Mouse (Mus musculus) neural tube, embryonic 12.5 days (tissue): ENCODE results near the gene Nck2. TPM values are rescaled to one million over a fixed set of nuclear protein-coding genes. Genes with fewer than 3 reads are reported as not detected.

Experiments
- ATAC-seq: fragments of 200-750 bp; cut with Nextera tagmentation; 2 replicates; pipeline ENCODE4 v1.8.0; 2017; ENCODE audit warnings: low read depth, mild to moderate bottlenecking, moderate TSS enrichment, moderate library complexity; ENCODE audit not compliant: low FRiP score
- H3K27ac ChIP-seq: fragments of 300-500 bp; sonication (generic); 2 replicates; pipeline ENCODE4 v1.5.1; 2016
- H3K27me3 ChIP-seq: fragments of 300-500 bp; sonication (generic); replicated peaks from 2 replicates; pipeline ENCODE4 v1.6.1; 2016; ENCODE audit warnings: mild to moderate bottlenecking
- H3K36me3 ChIP-seq: fragments of 300-500 bp; sonication (generic); 2 replicates; pipeline ENCODE4 v1.6.1; 2016; ENCODE audit warnings: mild to moderate bottlenecking
- H3K4me1 ChIP-seq: fragments of 300-500 bp; sonication (generic); 2 replicates; pipeline ENCODE4 v1.6.1; 2016
- H3K4me2 ChIP-seq: fragments of 300-500 bp; sonication (generic); replicated peaks from 2 replicates; pipeline ENCODE4 v1.6.1; 2016; ENCODE audit warnings: mild to moderate bottlenecking
- H3K4me3 ChIP-seq: fragments of 300-500 bp; sonication (generic); 2 replicates; pipeline ENCODE4 v1.5.1; 2016
- H3K9ac ChIP-seq: fragments of 300-500 bp; sonication (generic); 2 replicates; pipeline ENCODE4 v1.6.1; 2016; ENCODE audit warnings: mild to moderate bottlenecking
- H3K9me3 ChIP-seq: fragments of 300-500 bp; sonication (generic); 2 replicates; pipeline ENCODE4 v1.6.1; 2016; ENCODE audit warnings: mild to moderate bottlenecking
- WGBS: fragments of 180-500 bp; shearing (Covaris S2); methylation state at CpG from one replicate; pipeline ENCODE4 v1.1.7; 2016; 5-methylcytosine and 5-hydroxymethylcytosine counted together
- polyA plus RNA-seq: library from polyadenylated mRNA; unstranded; fragments of >200 nt; fragmentation: Nextera tagmentation; extraction: Ambion mirVana; gene quantifications from 2 replicates; pipeline ENCODE4 v1.2.1, GENCODE M21; 2016

Gene Nck2
- polyA plus RNA-seq, 1 experiment from 2014 or later: 48.7 TPM

DNA sequence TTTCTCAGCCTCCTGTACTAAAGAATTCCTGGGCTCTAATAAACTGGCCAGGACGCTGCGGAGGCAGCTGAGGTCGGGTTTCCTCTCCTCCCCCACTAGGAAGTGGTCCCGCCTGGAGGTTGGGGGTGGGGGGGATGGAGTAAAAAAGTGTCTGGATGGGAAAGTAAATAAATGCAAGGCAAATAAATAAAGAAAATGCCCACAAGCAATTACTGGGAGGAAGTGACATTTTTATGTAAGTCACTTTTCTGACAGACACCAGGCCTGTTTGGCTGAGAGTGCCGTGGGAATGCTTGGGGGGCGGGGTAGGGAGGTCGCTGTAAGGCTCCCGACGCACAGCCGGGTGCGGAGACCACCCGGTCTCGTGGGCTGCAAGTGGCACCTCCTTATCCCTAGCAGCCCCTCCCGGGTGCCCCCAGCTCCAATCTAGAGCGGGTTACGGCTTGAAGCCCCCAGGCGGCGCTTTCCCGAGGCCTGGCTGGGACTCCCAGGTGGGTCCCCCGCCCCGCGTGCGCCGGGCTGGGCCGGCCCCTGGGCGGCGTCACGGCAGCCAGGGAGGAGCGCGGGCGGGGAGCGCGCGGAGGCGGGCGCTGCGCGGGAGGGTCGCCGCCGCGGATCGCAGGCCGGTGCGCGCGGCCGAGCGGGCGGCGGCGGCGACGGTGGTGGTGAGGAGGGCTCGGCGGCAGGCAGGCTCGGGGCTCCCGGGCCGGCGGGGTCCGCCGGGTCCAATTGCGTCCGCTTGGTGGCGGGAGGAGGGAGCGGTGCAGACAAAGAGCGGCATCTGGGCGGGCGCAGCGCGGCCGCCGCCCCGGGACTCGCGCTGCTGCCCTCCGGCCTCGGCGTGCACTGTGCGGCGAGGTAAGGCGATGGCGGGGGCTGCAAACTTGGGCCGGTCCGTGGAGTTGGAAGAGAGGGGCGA, 1.1 kb downstream of the Nck2 start:
- Histone ChIP-seq H3K4me3 (peak overlapping the region; percentile 96), H3K27me3 (no peaks in the 10 kb centered on the region), H3K36me3 (no peaks in the 10 kb centered on the region), H3K9me3 (no peaks in the 10 kb centered on the region), H3K9ac (peak overlapping the region; percentile 92), H3K4me2 (peak overlapping the region; percentile 79), H3K4me1 (peaks cover 18% of the 10 kb centered on the region), H3K27ac (peak overlapping the region; percentile 85)
- ATAC-seq: peak; percentile 94
- under 1% methylated on average over 86 of the region's 86 CpGs for WGBS

DNA sequence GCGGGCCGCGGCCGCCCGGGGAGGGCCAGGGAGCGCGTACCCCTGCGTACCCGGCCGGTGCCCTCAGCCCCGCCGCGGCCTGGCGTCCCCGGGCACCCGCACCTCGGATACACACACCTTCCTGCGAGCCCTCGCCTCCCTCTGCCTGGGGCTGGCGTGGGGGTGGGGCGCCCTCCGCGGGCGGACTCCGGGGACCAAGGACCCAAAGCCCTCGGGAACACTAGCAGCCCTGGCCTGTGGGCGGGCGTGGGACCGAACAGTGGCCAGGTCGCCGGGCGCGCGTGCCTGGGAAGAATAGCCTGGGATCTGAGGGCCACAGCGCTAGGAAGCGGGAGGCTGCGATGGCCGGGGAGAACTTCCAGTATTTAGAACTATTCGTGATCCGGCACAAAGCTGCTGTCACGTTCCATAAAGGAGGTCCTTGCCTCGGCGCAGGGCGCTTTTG, 1.7 kb downstream of the Nck2 start:
- under 1% methylated on average over 39 of the region's 44 CpGs for WGBS
- peak; percentile 79 for ATAC-seq
- no peaks in the 10 kb centered on the region for H3K27me3 ChIP-seq
- peaks cover 18% of the 10 kb centered on the region for H3K4me1 ChIP-seq
- peak overlapping the region; percentile 92 for H3K9ac ChIP-seq
- peak overlapping the region; percentile 85 for H3K27ac ChIP-seq
- H3K4me2 ChIP-seq: peak overlapping the region; percentile 79
- H3K4me3 ChIP-seq: peak overlapping the region; percentile 96
- no peaks in the 10 kb centered on the region for H3K9me3 ChIP-seq
- no peaks in the 10 kb centered on the region for H3K36me3 ChIP-seq

DNA sequence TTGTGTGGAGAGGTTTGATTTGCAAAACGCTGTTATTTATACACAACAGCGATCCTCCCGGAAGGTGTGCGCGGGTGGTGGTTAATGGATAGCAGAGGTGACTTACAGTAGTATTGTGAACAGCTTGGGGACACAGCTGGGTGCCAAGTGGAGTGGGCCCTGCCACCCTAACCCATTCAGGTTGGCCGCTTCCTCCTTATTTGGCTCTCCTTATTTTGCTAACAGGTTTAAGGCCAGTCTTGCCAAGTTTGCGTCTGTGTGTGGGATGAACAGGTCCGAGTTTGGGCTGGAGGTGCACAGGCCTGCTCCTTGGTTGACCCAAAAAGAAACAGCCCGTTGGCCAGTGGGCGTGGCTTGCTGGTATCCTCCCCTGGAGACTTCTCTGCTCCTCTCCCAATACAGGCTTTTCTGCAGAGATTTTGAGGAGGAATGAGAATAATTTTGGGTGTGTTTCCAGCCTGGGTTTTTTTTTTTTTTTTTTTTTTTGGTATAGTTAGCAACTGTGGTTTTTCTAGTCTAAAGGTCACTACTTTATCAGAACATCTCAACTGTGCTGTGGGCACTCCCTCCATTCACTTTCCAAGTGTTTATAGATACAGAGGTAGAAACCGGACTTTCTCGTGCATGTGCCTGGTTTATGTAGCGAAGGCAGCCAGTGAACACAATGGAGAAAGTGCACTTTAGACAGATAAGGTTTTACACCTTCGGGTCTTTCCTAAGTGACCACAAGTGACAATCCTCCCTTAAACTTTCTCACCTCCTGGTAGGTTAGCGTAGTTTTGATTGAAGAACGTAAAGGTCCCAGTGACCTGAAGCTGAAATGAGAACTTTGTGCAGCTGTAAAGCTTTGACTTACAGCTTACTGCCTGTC, 2.6 kb downstream of the Nck2 start:
- Histone ChIP-seq H3K4me2 (peak overlapping the region; percentile 79), H3K27ac (no peak overlapping the region), H3K9ac (peak overlapping the region; percentile 92), H3K4me3 (peak overlapping the region; percentile 96), H3K9me3 (no peaks in the 10 kb centered on the region), H3K36me3 (no peaks in the 10 kb centered on the region), H3K4me1 (peaks cover 18% of the 10 kb centered on the region), H3K27me3 (no peaks in the 10 kb centered on the region)
- WGBS: 18% methylated on average over 16 of the region's 16 CpGs
- ATAC-seq: no peak

DNA sequence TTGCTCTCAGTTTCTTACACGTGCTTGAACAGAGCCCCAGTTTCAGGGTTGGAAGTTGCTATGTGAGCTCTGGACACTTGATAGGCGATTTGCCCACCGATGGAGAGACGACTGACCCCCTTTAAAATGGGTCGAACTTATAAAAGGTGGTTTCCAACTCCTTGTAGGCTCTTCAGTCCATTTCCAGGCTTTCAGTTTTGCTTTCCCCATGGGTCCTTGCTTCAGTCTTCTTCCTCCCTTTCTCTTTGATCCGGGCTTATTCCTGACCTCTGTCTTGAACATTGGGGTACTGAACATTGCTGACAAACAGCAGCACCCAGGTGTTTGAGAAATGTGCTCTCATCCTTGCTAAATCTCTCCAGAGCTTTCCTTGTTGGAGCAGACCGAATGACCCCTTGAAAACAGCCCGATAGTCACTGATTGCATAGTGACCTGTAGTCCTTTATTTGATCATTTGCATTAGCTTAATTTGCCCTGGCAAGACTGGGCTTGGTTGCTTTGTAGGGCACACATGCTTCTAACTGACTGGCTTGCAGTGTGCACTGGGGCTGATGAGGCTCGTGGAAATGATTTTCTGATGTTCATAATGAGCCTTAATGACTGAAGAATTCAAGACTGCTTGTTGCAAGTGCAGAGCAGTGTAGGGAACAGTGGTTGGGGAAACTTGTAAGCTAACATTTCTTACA, 3.4 kb downstream of the Nck2 start:
- H3K4me3 ChIP-seq: peak overlapping the region; percentile 96; the same call in 1 of the 2 replicates
- H3K36me3 ChIP-seq: no peaks in the 10 kb centered on the region
- 56% methylated on average over 9 of the region's 9 CpGs for WGBS
- H3K4me2 ChIP-seq: peak overlapping the region; percentile 79
- no peak overlapping the region for H3K9ac ChIP-seq
- ATAC-seq: no peak
- no peak overlapping the region for H3K27ac ChIP-seq
- H3K9me3 ChIP-seq: no peaks in the 10 kb centered on the region
- peaks cover 18% of the 10 kb centered on the region for H3K4me1 ChIP-seq
- H3K27me3 ChIP-seq: no peaks in the 10 kb centered on the region

DNA sequence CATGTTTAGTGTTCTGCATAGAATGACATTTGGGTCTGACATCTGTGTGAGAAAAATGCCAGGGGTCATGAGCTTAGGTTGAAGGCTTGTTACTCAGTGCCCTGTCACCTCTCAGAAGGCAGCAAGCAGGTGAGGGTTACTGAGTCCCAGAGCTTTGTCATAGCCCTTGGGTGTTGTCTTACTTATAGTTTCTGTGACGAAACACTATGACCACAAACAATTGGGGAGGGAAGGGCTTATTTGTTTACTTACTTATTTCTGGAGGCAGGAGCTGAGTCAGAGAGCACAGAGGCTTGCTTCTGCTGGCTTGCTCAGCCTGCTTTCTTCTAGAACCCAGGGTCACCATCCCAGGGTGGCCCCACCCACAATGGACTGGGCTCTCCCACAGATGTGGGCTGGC, 6.4 kb downstream of the Nck2 start:
- H3K27ac ChIP-seq: no peak overlapping the region
- no peaks in the 10 kb centered on the region for H3K36me3 ChIP-seq
- H3K4me1 ChIP-seq: peaks cover 28% of the 10 kb centered on the region
- no peak overlapping the region for H3K9ac ChIP-seq
- H3K27me3 ChIP-seq: no peaks in the 10 kb centered on the region
- no peaks in the 10 kb centered on the region for H3K9me3 ChIP-seq
- no peak for ATAC-seq
- no peak overlapping the region for H3K4me3 ChIP-seq
- WGBS: 89% methylated on average over 1 of the region's 1 CpGs
- H3K4me2 ChIP-seq: no peak overlapping the region

DNA sequence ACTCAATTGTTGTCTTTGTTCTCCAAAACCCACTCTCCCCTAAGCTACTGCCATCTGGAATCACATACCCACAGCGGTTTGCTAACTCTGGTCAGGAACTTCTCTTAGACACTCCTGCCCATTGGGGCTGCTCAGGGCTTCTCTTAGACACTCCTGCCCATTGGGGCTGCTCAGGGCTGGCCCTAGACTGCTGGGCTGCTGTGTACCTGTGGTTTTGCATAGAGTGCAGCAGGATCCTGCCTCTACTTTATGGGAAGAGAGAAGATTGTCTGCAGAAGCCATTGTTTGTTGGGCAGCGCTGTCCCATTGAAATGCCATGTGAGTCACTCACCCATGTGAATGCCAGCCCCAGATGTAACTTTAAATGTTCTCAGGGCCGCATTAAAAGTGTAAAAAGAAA, 9.3 kb downstream of the Nck2 start:
- Histone ChIP-seq H3K4me3 (no peak overlapping the region), H3K9me3 (no peaks in the 10 kb centered on the region), H3K27me3 (no peaks in the 10 kb centered on the region), H3K36me3 (no peaks in the 10 kb centered on the region), H3K4me2 (no peak overlapping the region), H3K9ac (no peak overlapping the region), H3K4me1 (peaks cover 13% of the 10 kb centered on the region), H3K27ac (no peak overlapping the region)
- WGBS: 71% methylated on average over 3 of the region's 3 CpGs
- ATAC-seq: no peak

DNA sequence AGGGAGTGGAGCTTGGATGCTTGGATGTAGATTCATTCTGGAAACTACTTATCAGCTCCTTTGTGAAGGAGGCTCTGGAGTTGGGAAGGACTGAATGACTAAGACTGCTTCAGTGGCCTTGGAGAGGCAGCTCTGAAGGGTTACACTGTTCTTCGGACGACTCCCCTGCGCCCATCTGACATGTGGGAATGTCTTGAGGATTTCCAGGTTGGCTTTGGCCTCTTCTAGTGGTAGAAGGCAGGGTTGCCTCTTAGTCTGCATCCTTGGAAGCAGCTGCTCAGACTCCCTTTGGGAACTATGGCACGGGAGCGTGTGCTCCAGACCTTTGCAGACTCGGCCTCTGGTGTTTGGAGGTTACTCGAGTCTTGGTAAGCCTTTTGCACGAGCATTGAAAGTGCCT, 10.4 kb downstream of the Nck2 start:
- WGBS: 87% methylated on average over 8 of the region's 8 CpGs

DNA sequence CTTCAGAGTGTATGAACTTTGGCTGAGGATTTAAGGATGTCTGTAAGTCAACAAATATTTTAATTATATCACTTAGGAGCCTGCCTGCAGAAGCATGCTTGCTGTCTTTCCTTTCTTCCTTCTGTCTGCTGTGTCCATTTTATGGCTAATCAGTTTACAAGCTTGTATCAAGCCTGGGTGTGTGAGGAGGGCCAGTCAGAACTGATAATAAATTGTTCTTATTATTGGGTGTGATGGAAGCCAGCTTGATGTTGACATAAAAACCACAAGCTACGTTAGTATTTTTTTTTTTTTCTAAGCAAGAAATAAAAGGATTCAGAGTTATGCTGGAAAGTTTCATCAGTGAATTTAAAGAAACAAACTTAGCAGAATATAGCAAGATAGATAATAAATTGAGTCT, 10.8 kb downstream of the Nck2 start:
- Histone ChIP-seq H3K4me1 (peaks cover 13% of the 10 kb centered on the region), H3K4me2 (no peak overlapping the region), H3K27ac (no peak overlapping the region), H3K4me3 (no peak overlapping the region), H3K36me3 (no peaks in the 10 kb centered on the region), H3K9me3 (no peaks in the 10 kb centered on the region), H3K27me3 (no peaks in the 10 kb centered on the region), H3K9ac (no peak overlapping the region)
- 65% methylated on average over 1 of the region's 1 CpGs for WGBS
- ATAC-seq: no peak

More for the DNA sequence above, 10.4 kb downstream of the Nck2 start:
- no peaks in the 10 kb centered on the region for H3K36me3 ChIP-seq
- H3K4me1 ChIP-seq: peaks cover 13% of the 10 kb centered on the region
- no peak overlapping the region for H3K4me2 ChIP-seq
- no peaks in the 10 kb centered on the region for H3K9me3 ChIP-seq
- no peak for ATAC-seq
- H3K27ac ChIP-seq: no peak overlapping the region
- no peaks in the 10 kb centered on the region for H3K27me3 ChIP-seq
- no peak overlapping the region for H3K4me3 ChIP-seq
- H3K9ac ChIP-seq: no peak overlapping the region

DNA sequence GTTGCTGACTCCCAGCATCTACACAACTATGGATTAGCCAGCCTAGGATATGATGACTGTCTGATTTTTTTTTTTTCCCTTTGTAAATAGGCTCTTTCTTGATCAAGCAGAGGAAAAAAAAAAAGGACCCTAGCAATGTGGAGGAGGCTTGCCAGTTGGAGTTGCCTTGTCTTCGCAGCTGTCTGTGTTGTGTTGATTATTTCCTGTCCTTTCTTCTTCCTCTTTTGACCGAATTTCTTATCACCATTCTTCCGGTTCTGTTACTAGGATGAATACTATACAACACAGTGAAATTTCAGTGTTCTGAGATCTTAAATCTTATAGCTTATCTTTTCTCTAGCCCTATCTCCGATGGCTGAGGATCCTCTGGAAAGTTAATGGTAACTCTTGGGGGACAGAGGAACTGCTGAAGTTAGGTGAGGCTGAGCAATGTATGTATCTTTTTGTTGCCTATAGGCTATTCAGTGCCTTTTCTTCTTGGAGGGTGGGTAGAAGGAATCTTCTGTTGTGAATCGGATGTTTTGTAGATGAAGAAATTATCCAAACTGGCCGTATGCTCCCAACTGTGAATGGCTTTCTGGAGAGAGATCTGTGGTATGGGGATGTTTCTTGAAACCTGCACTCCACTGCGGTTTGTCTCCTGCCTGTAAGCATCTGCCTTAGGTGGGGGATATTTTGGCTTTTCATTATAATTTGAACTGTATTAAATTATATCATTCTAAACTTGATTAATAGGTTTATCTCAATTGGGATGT, 12.8 kb downstream of the Nck2 start:
- Histone ChIP-seq H3K9me3 (no peaks in the 10 kb centered on the region), H3K9ac (no peak overlapping the region), H3K27ac (no peak overlapping the region), H3K27me3 (no peaks in the 10 kb centered on the region), H3K4me3 (no peak overlapping the region), H3K36me3 (peaks cover 4% of the 10 kb centered on the region; the same call in 1 of the 2 replicates), H3K4me2 (no peak overlapping the region), H3K4me1 (peaks cover 13% of the 10 kb centered on the region)
- WGBS: 89% methylated on average over 7 of the region's 7 CpGs
- ATAC-seq: no peak

DNA sequence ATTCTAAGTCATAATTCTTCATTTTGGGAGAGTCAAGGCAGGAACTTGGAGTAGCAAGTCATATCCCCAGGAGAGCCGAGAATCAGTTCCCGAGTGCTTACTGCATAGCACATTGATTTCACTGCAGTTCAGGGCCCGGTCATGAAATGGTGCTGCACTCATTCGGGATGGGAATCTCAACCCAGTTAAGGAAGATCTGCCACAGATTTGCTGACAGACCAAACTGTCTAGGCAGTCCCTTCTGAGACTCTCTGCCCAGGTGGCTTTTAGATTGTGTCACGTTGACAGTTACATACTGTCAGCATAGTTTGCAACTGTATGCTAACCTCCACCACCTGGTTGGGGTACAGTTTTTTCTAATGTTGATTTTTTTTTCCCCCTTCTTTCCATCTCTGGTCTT, 16.1 kb downstream of the Nck2 start:
- 86% methylated on average over 5 of the region's 5 CpGs for WGBS
- ATAC-seq: no peak
- no peak overlapping the region for H3K27ac ChIP-seq
- no peak overlapping the region for H3K4me2 ChIP-seq
- no peak overlapping the region for H3K9ac ChIP-seq
- peaks cover 4% of the 10 kb centered on the region; the same call in 1 of the 2 replicates for H3K36me3 ChIP-seq
- H3K4me3 ChIP-seq: no peak overlapping the region
- peaks cover 4% of the 10 kb centered on the region; the same call in 1 of the 2 replicates for H3K4me1 ChIP-seq
- H3K27me3 ChIP-seq: no peaks in the 10 kb centered on the region
- no peaks in the 10 kb centered on the region for H3K9me3 ChIP-seq

DNA sequence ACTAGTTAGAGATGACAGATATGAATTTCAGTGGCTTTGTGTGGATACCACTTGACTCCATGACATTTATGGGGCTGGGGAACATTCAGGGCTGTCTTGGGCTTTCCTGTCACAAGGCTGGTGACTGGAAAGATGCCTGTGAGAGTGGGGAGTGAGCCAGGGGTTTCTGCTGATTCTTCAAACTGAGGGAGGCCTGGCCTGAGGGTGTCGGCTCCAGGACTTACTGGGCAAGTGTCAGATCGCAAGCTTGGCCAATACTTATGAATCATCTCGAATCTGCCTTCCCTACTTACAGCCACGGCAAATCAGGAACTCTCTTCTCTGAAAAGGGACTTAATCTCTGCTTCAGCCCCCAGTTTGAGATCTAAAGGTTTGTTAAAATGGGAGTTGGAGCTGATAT, 18.3 kb downstream of the Nck2 start:
- no peak for ATAC-seq
- Histone ChIP-seq H3K27me3 (no peaks in the 10 kb centered on the region), H3K27ac (no peak overlapping the region), H3K9me3 (no peaks in the 10 kb centered on the region), H3K4me3 (no peak overlapping the region), H3K4me2 (no peak overlapping the region), H3K36me3 (peaks cover 4% of the 10 kb centered on the region; the same call in 1 of the 2 replicates), H3K9ac (no peak overlapping the region), H3K4me1 (peaks cover 9% of the 10 kb centered on the region)
- WGBS: 79% methylated on average over 4 of the region's 4 CpGs
